Mouse (Mus musculus): ENCODE results near the gene Bloc1s5. TPM values are rescaled to one million over a fixed set of nuclear protein-coding genes. Genes with fewer than 3 reads are reported as not detected.

Gene Bloc1s5
- polyA plus RNA-seq, 1 experiment, result 8.7 TPM

DNA sequence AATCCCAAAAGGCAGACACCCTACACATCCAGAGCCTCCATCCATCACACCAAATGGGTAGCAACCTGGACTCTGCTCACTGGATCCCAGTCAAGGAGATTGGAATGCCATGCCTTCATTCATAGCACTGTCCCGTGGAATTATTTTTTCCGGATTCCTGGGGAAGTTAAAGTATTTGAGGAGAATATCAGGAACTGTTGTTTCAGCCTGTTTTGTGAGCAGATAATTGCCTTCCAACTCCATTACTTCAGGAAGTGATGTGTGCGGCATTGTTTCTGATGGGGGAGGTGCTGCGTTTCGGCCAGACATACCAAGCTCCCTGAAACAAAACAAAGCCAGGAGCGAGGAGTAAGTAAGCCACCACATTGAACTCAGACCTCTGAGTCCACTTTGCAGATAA lies 41.8 kb downstream of the Bloc1s5 start:
- H3K36me3 ChIP-seq (ENCODE audit: control insufficient read depth, insufficient read depth), result no peaks in the 10 kb centered on the region
- H3ac ChIP-seq (ENCODE audit: control insufficient read depth, insufficient read length), result no peak overlapping the region
- no peaks in the 10 kb centered on the region for H3K27me3 ChIP-seq (ENCODE audit: control insufficient read depth, insufficient read depth, insufficient read length)
- no peaks in the 10 kb centered on the region for H3K79me2 ChIP-seq (ENCODE audit: control insufficient read depth, insufficient read depth)
- TF ChIP-seq MAX (IDR thresholded peaks at IDR 0.05; ENCODE audit: low read depth) (no peak), USF1 (IDR thresholded peaks at IDR 0.05; ENCODE audit: low read depth) (no peak), REST (IDR thresholded peaks at IDR 0.05; ENCODE audit: insufficient read depth, insufficient read length) (no peak), SRF (IDR thresholded peaks at IDR 0.05; ENCODE audit: control insufficient read depth, insufficient read length, low read depth) (no peak), TCF3 (IDR thresholded peaks at IDR 0.05; ENCODE audit: insufficient read length, low read depth) (no peak), E2F4 (IDR thresholded peaks at IDR 0.05; ENCODE audit: insufficient read depth) (no peak), MYOD1 (IDR thresholded peaks at IDR 0.05; ENCODE audit: control insufficient read depth in 1 of 3, insufficient read length in 2 of 3, low read depth in 2 of 3) (no peak), TCF12 (IDR thresholded peaks at IDR 0.05; ENCODE audit: insufficient read depth, poor library complexity, severe bottlenecking) (no peak), POLR2A (IDR thresholded peaks at IDR 0.05; ENCODE audit: insufficient read length, low read depth) (no peak), CEBPB (IDR thresholded peaks at IDR 0.05; ENCODE audit: insufficient read depth, poor library complexity, severe bottlenecking) (no peak), POLR2AphosphoS2 (IDR thresholded peaks at IDR 0.05; ENCODE audit: insufficient read length, low read depth) (no peak), MYOG (IDR thresholded peaks at IDR 0.05; ENCODE audit: control insufficient read depth in 1 of 3, insufficient read depth in 1 of 3, insufficient read length in 2 of 3, low read depth in 2 of 3) (no peak)
- peak overlapping the region; percentile 49 for H3K4me2 ChIP-seq (ENCODE audit: low read depth)
- no peak overlapping the region for H3K4me3 ChIP-seq

DNA sequence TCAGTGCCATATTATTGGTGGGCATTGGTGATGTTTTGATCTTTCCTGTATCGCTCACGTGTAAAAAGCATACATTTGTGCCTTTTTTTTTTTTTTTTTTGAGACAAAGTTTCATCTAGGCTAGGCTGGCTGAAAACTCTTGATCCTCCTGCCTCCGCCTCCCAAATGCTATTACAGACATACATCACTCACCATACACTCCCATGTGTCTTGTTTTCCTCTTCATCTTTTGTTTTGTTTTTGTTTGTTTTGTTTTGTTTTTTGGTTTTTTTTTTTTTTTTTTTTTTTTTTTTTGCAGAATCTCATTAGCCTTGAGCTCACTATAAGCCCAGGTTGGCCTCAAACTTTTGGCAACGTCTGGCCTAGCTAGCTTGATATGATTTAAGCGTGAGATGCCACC lies 47.6 kb downstream of the Bloc1s5 start:
- no peak overlapping the region for H3ac ChIP-seq (ENCODE audit: control insufficient read depth, insufficient read length)
- no peaks in the 10 kb centered on the region for H3K36me3 ChIP-seq (ENCODE audit: control insufficient read depth, insufficient read depth)
- TF ChIP-seq MYOG (IDR thresholded peaks at IDR 0.05; ENCODE audit: control insufficient read depth in 1 of 3, insufficient read depth in 1 of 3, insufficient read length in 2 of 3, low read depth in 2 of 3) (no peak), SRF (IDR thresholded peaks at IDR 0.05; ENCODE audit: control insufficient read depth, insufficient read length, low read depth) (no peak), MAX (IDR thresholded peaks at IDR 0.05; ENCODE audit: low read depth) (no peak), POLR2AphosphoS2 (IDR thresholded peaks at IDR 0.05; ENCODE audit: insufficient read length, low read depth) (no peak), REST (IDR thresholded peaks at IDR 0.05; ENCODE audit: insufficient read depth, insufficient read length) (no peak), CEBPB (IDR thresholded peaks at IDR 0.05; ENCODE audit: insufficient read depth, poor library complexity, severe bottlenecking) (no peak), TCF12 (IDR thresholded peaks at IDR 0.05; ENCODE audit: insufficient read depth, poor library complexity, severe bottlenecking) (no peak), USF1 (IDR thresholded peaks at IDR 0.05; ENCODE audit: low read depth) (no peak), TCF3 (IDR thresholded peaks at IDR 0.05; ENCODE audit: insufficient read length, low read depth) (no peak)
- no peak overlapping the region for H3K4me2 ChIP-seq (ENCODE audit: low read depth)
- H3K79me2 ChIP-seq (ENCODE audit: control insufficient read depth, insufficient read depth), result no peaks in the 10 kb centered on the region
- H3K27me3 ChIP-seq (ENCODE audit: control insufficient read depth, insufficient read depth, insufficient read length), result no peaks in the 10 kb centered on the region
- H3K4me3 ChIP-seq, result no peak overlapping the region

DNA sequence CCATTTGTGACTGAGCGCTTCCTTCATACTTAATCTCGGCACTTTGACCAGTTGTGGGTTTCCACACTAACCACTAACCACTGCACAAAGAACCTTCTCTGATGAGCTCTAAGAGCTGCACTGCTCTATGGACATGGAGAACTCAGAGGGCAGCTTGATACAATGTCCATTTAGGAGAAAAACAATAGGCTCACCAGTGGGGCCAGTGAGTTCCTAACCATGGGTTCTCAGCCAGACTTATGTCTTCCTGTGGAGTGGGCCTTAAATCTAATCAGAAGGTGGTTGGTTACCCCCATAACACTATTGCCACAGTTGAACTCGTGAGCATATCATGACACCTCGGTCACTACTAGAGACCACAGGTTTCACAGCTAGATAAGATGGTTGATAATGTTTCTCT lies 48.5 kb downstream of the Bloc1s5 start:
- Histone ChIP-seq H3K36me3 (ENCODE audit: control insufficient read depth, insufficient read depth) (no peaks in the 10 kb centered on the region), H3K79me2 (ENCODE audit: control insufficient read depth, insufficient read depth) (no peaks in the 10 kb centered on the region), H3K4me2 (ENCODE audit: low read depth) (no peak overlapping the region), H3K27me3 (ENCODE audit: control insufficient read depth, insufficient read depth, insufficient read length) (no peaks in the 10 kb centered on the region), H3ac (ENCODE audit: control insufficient read depth, insufficient read length) (no peak overlapping the region), H3K4me3 (no peak overlapping the region)
- TF ChIP-seq MYOD1 (IDR thresholded peaks at IDR 0.05; ENCODE audit: control insufficient read depth in 1 of 3, insufficient read length in 2 of 3, low read depth in 2 of 3) (no peak), POLR2AphosphoS2 (IDR thresholded peaks at IDR 0.05; ENCODE audit: insufficient read length, low read depth) (no peak), E2F4 (IDR thresholded peaks at IDR 0.05; ENCODE audit: insufficient read depth) (no peak), TCF12 (IDR thresholded peaks at IDR 0.05; ENCODE audit: insufficient read depth, poor library complexity, severe bottlenecking) (no peak)

DNA sequence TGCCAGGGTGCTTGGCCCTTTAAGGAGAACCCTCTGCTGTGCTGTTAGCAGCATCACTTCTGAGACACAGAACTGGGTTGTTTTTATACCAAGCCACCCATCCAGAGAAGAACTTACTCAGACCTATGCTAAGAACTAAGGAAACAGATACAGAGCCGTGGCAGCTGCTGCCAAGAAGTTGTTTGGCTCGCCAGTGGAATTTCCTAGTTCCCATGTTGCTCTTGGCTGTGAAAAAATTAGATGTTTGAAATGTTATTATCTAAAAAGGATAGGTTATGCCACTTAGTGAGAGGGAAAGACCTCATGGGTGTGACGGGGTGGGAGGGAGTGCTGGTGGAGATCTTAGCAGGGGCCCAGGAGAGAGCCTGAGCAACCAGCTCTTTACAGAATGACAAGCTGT lies 52.1 kb downstream of the Bloc1s5 start:
- Histone ChIP-seq H3K4me3 (no peak overlapping the region), H3K4me2 (ENCODE audit: low read depth) (no peak overlapping the region), H3K27me3 (ENCODE audit: control insufficient read depth, insufficient read depth, insufficient read length) (peaks cover 4% of the 10 kb centered on the region), H3K79me2 (ENCODE audit: control insufficient read depth, insufficient read depth) (no peaks in the 10 kb centered on the region), H3ac (ENCODE audit: control insufficient read depth, insufficient read length) (no peak overlapping the region), H3K36me3 (ENCODE audit: control insufficient read depth, insufficient read depth) (no peaks in the 10 kb centered on the region)
- no peak for TF ChIP-seq TCF12 (IDR thresholded peaks at IDR 0.05; ENCODE audit: insufficient read depth, poor library complexity, severe bottlenecking)
- no peak for TF ChIP-seq TCF3 (IDR thresholded peaks at IDR 0.05; ENCODE audit: insufficient read length, low read depth)
- TF ChIP-seq MYOD1 (IDR thresholded peaks at IDR 0.05; ENCODE audit: control insufficient read depth in 1 of 3, insufficient read length in 2 of 3, low read depth in 2 of 3), result no peak
- no peak for TF ChIP-seq CEBPB (IDR thresholded peaks at IDR 0.05; ENCODE audit: insufficient read depth, poor library complexity, severe bottlenecking)
- no peak for TF ChIP-seq POLR2A (IDR thresholded peaks at IDR 0.05; ENCODE audit: insufficient read length, low read depth)
- TF ChIP-seq MYOG (IDR thresholded peaks at IDR 0.05; ENCODE audit: control insufficient read depth in 1 of 3, insufficient read depth in 1 of 3, insufficient read length in 2 of 3, low read depth in 2 of 3), result no peak
- no peak for TF ChIP-seq POLR2AphosphoS2 (IDR thresholded peaks at IDR 0.05; ENCODE audit: insufficient read length, low read depth)
- TF ChIP-seq E2F4 (IDR thresholded peaks at IDR 0.05; ENCODE audit: insufficient read depth), result no peak
- no peak for TF ChIP-seq MAX (IDR thresholded peaks at IDR 0.05; ENCODE audit: low read depth)
- no peak for TF ChIP-seq REST (IDR thresholded peaks at IDR 0.05; ENCODE audit: insufficient read depth, insufficient read length)
- TF ChIP-seq USF1 (IDR thresholded peaks at IDR 0.05; ENCODE audit: low read depth), result no peak
- no peak for TF ChIP-seq SRF (IDR thresholded peaks at IDR 0.05; ENCODE audit: control insufficient read depth, insufficient read length, low read depth)

All from myocyte (in vitro differentiated cells).